Mouse (Mus musculus) cerebellum, postnatal 25 days (tissue): Measurements from ENCODE around the gene Gh.

Experiments
- DNase-seq, 2 experiments: peaks; one replicate each; pipeline ENCODE4 v3.0.0; 2021; ENCODE audit warnings: mixed read lengths in 2 of 2

Gh gene

DNA sequence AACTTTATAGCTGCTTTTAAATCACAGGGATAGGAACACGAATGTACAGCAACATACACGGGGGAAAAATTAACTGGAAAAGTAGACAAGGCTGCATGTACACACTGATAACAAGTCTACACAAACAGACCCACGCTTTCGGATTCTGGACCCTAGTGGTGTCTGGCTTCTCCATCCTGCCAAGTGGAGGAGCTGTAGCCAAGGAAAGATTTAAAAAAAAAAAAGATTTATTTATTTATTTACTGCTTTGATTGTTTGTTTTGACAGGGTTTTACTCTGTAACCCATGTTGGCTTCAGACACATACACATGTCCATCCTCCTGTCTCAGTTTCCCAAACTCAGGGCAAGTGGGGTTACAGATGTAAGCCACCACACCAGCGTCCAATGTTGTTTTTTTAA lies 5.8 kb upstream of the Gh start:
- no peak for DNase-seq

- no peak for DNase-seq
Observed at GRCm38 (mm10) chr11:106306758-106307157, 5.1 kb upstream of the Gh start.

DNA sequence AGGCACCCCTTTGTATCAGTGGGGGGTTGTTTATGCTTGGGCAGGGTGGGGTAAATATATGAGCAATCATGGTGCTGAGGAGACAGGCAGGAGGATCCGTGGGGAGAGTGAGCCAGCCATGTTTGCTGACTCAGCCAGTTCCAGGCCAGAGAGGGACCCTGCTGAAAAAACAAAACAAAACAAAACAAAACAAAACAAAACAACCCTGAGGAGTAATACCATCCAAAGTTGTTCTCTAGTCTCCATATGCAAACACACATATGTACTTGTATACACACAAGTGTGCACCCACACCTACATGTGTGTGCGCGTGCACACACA lies 4.4 kb upstream of the Gh start:
- DNase-seq: no peak

DNA sequence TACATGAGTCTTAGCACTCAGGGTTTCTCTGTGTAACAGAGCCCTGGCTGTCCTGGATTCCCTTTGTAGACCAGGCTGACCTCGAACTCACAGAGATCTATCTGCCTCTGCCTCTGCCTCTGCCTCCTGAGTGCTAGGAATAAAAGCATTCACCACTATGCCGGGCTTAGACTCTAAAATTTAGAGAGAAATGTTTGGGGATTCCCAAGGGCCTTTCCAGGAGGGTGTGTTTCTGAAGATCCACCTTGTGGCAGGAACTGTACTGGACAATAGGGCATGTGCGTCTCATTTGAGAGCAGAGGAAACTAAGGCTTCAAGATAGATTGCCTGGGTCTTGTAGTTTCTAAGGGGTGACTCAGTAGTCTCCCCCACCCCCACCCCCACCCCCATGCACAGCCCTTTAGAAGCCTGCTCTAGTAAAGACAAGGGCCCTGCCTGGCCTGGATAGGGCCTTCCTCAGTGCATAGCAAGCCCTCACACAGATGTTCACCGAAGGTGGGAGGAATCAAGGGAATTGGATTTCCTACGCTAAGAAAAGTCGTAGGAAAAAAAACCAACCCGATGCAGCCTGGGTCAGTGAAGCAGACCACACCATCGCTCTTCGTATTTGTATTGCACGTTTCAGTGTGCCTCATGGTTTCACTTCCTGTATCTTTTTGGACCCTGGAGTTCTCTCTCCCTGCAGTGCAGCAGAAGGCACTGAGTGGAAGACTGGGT lies 3.8 kb upstream of the Gh start:
- no peak for DNase-seq

DNA sequence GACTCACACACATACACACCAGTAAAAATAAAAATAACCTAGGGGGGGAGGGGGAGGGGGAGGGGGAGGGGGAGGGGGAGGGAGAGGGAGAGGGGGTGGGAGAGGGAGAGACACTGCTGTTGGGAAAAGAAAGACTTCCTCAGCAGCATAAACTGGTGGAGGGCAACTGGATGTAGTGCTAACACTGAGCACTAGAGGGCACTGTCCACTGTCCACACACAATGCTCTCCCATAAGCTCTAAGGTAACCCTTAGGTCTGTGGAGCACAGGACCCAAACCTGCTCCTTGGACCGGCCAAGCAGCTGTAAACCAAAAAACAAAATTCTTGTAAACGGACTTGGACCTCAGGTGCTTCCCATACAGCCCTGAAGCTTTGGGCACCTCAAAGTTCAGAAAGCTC lies 969 bp upstream of the Gh start:
- DNase-seq: peak; percentile 73 to 84

GRCm38 (mm10) chr11:106291861-106292260 lies 9.8 kb downstream of the Gh start:
- peak; percentile 82 to 89 for DNase-seq

DNA sequence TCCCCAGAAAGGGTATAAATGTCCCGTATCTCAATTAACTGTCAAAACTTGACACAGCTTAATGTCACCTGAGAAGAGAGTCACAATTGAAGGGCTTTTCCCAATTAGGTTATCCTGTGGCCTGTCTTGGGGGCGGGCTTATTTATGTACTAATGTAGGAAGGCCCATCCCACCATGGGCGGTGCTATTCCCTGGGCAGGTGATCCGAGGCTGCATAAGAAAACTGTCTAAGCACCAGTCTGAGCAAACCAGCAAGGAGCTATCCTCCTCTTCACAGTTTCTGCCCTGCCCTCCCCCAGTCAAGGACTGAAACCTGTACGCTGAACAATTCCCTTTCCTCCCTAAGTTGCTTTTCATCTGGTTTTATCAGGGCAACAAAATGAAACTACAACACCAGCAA lies 11.3 kb downstream of the Gh start:
- DNase-seq: no peak

DNA sequence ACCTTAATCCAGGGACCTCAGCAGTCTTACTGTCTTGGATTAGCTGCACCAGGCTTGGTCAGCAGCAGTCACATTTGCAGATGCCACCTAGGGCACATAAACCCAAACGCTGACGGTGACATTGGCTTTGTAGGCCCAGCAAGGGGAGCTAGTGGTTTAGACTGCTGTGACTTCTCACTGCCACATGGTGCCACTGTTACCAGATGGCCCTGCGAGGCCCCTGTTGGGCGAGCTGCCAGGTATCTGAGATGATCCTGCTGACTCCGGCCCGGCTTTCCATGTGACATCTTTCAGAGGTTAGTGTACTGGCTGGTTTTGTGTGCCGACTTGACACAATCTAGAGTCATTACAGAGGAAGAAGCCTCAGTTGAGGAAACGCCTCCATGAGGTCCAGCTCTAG lies 12.3 kb downstream of the Gh start:
- DNase-seq: peak; percentile 94 to 96

DNA sequence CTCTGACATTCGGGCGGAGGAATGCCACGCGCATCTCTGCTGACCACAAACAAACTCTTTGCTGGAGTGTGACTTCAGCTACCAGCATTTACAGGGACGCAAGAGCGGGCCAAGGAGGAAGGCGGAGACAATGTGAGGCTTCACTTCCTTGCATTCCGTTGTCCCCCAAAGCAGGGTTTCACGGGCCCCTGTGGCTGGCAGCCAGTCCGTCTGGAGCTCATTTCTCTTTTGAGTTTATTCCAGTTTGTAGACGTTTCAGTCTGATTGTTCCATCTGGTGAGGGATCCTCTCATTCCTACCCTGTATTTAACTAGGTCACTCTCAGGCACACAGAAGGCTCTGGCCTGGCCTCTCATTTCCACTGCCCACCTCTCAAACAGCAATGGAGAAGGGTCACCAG lies 14.7 kb downstream of the Gh start:
- peak; percentile 86 for DNase-seq

- peak; percentile 55 to 57 for DNase-seq
Observed at GRCm38 (mm10) chr11:106286206-106286605, 15.5 kb downstream of the Gh start.

DNA sequence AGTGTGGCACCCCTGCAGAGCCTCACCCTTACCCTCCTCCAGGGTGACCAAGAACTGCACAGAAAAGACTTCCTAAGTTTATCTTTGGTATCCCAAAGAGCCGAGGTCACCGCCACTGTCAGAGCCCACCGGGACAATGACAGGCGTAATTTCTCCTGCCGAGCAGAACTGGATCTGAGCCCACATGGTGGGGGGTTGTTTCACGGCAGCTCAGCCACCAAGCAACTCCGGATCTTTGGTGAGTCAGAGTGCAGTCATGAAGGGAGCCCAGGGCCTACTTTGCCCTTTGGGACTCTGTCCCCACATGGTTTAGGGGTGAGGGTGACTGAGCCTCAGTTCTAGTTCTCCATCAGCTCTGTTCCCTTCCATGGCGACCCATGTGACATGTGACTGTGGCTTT lies 17.5 kb downstream of the Gh start:
- DNase-seq: peak in 1 of 2 experiments; percentile 38

- peak; percentile 57 to 65 for DNase-seq
Observed at GRCm38 (mm10) chr11:106283371-106283770, 18.3 kb downstream of the Gh start.

GRCm38 (mm10) chr11:106282452-106282851 lies 19.2 kb downstream of the Gh start:
- DNase-seq: peak in 1 of 2 experiments; percentile 22

- peak; percentile 96 to 97 for DNase-seq
Observed at GRCm38 (mm10) chr11:106276454-106276853, 25.2 kb downstream of the Gh start, which contains the start of gene Tcam1. TSS of gene Tcam1 (plus strand) at chr11:106276672.

DNA sequence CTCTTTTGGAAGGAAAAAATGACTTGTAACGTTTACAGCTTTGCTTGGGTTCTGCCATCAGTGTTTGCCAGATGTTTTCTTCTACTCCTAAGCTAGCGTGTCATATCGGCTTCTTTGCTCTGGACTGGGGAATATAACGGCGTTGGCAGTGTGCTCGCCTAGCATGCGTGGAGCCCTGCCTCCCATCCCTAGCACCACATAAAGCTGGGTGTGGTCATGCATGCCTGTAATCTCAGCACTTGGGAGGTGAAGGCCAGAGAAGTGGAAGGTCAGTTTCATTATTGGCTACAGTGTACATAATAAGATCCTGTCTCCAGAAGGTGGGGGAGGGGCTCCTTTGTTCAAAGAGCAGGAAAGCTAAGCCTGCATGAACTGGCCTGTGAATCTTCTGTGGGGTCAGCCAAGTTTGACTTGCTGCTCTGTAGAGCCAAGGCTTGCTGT lies 26.7 kb downstream of the Gh start:
- DNase-seq: peak in 1 of 2 experiments; percentile 25

DNA sequence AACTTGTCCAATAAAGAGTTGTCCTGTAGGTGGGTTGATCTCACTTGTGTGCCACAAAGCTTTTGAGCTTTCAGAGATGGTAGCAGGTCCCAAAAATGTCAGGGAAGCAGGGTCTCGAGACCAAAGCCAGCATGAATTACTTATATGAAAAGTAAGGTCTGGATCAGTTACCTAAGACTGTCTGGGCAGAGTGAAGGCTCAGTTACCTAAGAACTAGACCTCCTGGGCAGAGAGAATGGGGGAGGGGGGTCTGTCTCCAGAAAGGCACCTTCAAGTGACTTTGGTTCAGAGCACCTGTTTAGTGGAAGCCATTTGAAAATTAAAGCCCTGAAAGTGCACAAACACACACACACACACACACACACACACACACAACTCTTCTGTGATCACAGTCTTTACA lies 27.3 kb downstream of the Gh start:
- DNase-seq: no peak

DNA sequence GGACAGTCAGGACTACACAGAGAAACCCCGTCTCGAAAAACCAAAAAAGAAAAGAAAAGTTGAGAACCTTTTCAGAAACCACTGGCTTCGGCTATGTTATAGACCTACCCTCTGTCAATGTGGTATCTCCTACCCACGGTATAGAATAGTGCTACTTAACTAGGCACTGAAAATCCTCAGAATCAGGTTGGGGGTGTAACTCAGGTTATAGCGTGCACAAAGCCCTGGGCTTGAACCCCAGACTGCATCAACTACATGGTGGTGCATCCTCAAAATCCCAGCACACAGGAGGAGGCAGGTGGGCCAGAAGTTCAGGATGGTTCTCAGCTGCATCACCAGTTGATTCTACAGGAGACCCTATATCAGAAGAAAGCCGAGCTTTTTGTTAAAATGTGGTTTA lies 27.9 kb downstream of the Gh start:
- DNase-seq: no peak

GRCm38 (mm10) chr11:106273311-106273684 lies 28.4 kb downstream of the Gh start:
- DNase-seq: no peak

DNA sequence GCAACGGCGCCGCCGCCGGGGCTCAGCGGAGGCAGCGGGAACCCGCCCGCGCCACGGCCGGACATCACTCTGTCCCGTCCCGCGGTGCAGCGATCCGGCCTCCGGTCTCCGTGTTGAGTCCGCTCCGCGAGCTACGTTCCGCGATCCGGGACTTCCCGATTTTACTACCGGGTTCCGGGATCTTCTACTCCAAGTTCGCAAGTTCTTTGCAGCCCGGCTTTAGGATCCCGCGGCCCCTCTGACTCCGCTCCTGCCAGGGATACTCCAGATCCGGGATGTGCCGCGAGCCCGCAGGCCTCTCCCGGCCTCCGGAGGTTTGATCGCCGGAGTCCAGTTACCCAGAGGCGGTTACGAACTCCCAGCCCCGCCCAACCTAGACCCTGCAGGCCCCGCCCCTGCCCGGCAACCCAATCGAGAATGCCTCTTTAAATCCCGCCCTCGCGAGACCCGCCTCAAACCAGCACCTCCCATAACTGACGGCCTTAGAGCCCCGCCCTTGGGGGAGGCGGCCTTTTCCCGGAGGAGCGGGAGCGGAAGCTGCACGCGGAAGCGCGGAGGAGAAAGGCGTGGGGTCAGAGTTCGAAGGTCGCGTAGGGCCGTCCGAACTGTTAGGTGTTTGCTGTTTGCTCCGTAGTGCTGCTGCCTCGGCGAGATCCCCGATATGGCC lies 28.9 kb downstream of the Gh start, which contains the start of gene Smarcd2:
Gene Smarcd2 (minus strand): TSS at position 329 of the 667 bp plus-strand sequence.
- DNase-seq: peak; percentile 99

DNA sequence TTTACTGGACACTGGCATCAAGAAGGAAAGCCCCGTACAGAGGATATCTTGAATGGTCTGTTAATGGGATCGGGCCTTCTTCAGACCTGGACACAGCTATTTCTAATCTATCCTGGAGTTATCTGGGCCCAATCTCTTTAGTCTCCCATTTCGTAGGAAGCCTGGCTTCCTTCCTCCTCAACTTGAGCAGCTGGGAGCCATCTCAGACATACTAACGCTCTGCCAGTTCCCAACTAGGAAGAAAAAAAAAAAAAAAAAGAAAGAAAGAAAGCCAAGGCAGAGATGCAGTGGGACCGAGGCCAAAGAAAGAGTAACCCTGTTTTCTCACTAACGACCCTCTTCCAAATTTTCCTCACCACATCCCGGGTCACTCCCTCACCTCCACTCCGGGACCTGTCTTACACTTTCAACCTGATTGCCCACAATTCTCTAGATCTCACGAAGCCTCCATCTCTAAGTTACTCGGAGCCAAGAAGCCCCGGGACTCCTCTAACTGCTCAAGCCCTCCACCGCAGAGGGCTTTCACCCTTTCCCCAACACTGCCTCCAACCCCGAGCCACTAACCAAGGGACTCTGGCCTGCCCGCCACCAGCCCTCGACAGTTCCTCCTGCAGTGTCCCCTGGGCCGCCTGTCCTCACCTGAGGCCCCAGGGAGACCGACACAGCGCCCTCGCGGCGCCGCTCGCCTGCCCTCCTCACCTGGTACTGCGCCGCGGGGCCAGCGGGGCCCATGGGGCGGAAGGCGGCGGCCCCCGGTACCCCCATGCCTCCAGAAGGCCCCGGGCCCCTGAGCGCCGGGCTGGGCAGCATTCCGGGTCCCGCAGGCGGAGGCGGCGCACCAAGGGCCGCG lies 29.6 kb downstream of the Gh start:
- no peak for DNase-seq

DNA sequence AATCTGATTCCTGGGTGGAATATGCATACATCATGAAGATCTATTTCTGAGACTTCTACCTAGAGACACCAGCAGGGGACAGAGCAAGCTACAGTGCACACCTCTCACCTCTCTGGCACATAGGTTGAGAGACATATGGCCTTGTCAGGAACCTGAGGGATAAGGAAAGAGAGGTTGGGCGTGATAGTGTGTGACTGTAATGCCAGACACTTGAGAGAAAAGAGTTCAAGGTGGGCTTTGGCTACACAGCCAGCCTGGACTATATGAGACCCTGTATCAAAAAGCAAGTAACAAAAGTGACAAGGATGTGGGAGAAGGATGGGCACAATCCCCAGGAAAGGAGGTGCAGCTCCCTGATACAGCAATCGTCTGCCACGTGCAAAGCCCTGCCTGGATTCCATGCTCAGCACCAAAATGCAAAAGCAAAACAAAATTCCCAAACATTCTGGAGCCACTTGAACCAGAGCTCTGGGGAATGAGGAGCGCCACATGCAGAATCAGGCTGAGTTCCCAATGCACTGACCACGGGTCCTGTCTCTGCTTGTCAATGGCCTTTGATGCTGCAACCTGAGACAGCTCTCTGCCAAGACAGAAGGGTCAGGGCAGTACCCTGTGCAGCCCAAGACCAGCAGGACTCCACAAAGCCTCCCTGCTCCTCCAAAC lies 30.4 kb downstream of the Gh start:
- DNase-seq: peak; percentile 62 to 71

DNA sequence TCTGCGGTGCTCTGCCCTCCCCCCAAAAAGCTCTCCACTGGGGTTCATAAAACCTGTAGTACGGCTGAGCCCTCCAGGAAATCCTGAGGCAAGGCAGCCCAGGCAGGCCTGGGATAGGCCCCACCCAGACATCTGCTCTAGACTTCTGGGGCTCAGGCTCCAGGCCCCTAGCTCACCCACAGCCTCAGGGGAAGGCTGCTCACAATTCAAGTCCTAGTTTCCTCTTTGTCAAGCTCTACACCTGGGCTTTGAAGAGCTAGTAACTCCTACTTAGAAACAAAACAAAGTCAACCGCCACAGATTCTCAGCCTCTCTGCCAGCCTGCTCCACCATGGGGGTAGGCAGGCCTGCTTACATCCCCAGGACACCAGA lies 32.6 kb downstream of the Gh start:
- peak; percentile 69 to 73 for DNase-seq
